Mouse (Mus musculus) embryo, embryonic 10.5 days (tissue): ENCODE data around the gene Vmn2r107.

Experiments used
- DNase-seq: peaks from one replicate; pipeline ENCODE4 v3.0.0-alpha.2; 2015; ENCODE audit warnings: low spot score

The Vmn2r107 gene

GRCm38 (mm10) chr17:20344942-20345341 lies at the start of gene Vmn2r107:
TSS of gene Vmn2r107 (plus strand) at chr17:20345242.
- DNase-seq, result no peak

GRCm38 (mm10) chr17:20305790-20306189 lies 39.3 kb upstream of the Vmn2r107 start:
- DNase-seq, result no peak

GRCm38 (mm10) chr17:20399105-20399504 lies 54.1 kb downstream of the Vmn2r107 start:
- peak; percentile 0 for DNase-seq

- no peak for DNase-seq
These were observed 68.8 kb downstream of the Vmn2r107 start, which contains the start of gene Vmn1r224 for GRCm38 (mm10) chr17:20413846-20414245. TSS of gene Vmn1r224 (plus strand) at chr17:20414146.
